Mouse (Mus musculus): ENCODE measurements around the gene Polr3g.
"Not testable (repeated sequence)": the region's sequence is repeated elsewhere in the genome, so short reads cannot be mapped to it uniquely, and the experiment has no call there.

The Polr3g gene

DNA sequence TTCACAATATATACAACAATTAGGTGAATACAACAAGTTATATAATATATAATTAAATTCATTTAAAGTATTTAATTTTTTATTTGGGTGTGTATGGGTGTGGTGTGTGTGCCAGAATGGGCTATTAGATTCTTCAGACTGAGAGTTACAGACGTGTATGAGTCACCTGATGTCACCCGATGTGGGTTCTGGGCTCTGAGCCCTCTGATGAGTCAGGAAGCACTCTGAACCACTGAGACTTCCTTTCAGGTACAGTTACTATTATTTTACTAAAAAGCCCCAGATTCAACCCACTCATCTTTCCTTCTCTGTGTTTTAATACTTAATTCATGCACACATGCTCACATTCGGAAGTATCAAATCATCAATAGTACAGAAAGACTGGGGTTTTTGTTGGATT, 25.9 kb downstream of the Polr3g start:
- no peak for DNase-seq

DNA sequence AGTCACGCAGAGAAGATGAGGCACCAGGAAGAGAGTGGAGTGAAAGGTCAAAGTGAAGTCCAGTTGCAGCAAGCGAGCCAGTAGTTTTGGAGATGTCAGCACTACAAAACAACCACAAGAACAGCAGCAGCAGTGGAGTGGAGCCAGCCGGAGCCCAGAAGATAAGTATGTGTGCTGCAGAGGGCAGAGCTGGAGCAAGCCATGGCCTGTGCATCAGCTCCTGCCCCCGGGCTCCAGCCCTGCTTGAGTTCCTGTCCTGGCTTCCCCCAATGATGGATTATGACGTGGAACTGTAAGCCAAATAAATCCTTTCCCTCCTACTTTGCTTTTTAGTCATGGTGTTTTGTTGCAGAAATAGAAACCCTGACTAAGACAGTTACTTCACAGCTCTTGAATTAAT, 26.6 kb downstream of the Polr3g start:
- no peak for DNase-seq

GRCm38 (mm10) chr13:81683107-81683506, 27.7 kb downstream of the Polr3g start:
- no peak for DNase-seq

DNA sequence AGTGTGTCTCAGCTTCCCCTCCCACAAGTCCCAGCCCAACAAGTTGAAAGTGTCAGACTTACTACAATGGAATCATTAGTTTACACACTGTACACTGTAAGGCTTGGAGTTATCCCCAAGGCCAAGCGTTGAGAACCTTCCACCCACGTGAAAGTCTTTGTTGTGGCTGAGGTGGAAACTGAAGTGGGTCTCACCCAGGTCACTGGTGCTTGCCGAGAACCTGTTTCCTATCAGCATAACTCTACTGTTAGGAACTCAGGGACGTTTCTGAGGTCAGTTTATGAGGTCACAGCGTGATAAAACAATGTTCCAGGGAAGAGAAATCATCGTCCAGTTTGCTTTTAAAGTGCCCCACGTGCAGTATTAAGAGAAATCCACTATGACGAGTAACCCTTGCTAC, 35.5 kb downstream of the Polr3g start:
- DNase-seq, result no peak

DNA sequence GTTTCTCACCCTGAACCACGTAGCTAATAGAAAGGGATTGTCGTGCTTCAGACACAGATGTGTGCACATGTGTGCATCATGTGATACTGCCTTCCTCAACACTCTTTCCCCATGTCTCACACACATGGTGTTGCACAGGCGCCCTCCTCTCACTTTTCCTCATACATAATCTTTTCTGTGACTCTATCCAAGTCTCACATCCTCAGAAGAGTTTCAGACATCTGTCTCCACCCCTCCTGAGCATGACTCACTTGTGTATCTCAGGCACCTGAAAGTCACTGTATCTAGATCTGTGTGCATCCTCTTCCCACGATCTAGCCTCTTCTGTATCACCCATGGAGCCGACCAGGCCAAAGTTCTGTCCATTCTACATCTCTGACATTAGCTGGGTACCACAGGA, 43.1 kb downstream of the Polr3g start:
- DNase-seq, result no peak

DNA sequence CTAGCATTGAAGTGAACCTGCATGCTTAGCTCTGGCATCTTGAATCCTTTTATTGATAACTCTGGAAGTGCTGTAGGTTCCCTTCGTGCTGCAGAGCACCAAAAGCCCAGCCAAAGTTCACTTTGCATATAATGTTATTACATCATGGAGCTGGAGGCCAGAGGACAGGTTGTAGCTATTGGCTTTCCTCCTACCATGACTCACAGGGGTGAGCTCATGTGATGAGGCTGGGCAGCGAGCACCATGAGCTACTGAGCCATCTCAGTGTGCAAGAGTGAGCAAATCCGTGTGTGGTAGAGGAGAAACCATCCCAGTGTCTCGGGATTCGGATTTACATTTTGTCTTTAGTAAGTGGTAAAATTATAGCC, 46.5 kb downstream of the Polr3g start:
- DNase-seq, result no peak

GRCm38 (mm10) chr13:81663566-81664330, 47.1 kb downstream of the Polr3g start:
- DNase-seq, result no peak

GRCm38 (mm10) chr13:81658053-81658752, 52.6 kb downstream of the Polr3g start:
- DNase-seq, result no peak

DNA sequence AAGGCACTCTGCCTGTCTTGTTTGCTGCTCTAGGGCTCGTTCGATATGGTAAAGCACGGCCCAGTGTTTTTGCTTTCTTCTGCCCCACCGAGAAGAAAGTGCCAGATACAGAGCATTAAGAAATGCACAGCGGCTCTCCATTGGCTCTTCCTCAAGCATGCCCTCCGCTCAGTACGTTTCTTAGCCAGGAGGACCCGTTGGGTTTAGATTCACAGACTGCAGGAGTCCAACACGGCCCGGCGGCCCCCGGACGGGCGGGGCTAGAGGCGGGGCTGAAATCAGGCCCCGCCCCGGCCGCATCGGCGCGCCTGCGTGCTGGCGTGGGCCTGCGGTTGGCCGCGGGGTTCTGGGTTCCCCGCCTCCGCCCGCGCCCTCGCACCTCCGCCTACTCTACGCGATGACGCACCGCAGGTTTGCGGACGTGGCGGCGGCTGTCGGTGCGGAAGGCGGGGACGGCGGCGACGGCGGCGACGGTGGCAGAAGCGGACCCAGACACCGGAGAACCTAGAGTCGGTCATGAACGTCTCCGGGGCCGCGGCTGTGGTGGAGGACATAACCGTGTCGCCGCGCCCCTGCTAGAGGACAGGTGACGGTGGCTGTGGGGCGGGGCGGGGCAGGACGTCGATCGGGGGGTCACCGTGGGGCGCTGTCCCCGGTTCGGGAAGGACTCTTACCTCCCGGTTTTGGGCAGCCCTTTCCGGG, 53.3 kb downstream of the Polr3g start, which contains the start of gene Lysmd3:
TSS of gene Lysmd3 (plus strand) at position 313 of the 702 bp plus-strand sequence.
- peak; percentile 95 for DNase-seq

DNA sequence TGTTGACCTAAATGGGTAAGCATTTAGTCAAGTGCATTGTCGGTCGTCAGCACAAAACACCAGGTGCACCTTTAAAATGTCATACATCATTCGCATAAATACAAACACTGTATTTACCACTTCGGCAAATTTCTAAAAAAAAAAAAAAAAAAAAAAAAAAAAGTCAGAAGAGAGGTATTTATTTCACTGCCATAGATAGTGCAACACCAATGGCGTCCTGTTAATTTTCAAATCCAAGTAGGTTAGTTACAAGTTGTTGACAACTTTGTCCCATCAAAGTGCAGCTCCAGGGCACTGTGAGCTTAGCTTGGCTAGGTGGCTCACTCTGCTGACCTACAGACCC, 53.8 kb downstream of the Polr3g start:
- no peak for DNase-seq

DNA sequence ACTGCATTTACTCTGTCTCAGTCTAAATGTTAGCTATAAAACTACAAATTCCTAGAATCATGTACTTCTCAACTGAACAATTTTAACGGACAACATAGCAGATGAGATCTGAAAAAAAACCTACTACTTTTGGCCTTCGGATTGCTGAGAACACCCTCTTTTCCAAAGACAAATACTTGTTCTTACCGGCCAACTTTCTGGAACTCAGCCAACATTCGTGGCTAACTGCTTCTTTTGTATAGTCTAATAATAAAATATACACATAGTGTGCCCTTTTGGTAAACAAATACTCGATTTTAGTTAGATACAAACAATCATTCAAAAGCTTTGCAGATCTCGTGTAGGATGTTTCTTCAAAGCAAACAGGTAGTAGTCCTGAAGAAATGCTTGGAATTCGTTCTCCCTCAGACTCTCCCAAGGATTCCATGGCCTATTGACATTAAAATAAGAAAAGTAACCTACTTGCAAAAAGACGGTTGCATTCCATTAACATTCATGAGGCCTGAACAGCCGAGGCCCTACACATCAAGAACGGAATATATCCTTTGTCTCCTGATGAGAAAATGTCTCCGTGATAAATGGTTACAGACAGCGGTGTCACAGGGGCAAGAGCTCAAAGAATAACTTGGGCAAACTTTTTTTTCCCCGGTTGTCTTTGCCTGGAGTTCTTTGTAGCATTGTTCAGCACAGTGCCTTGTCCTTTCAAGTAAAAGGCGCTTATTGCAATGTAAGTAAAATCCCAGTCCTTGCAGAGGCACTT, 54.5 kb downstream of the Polr3g start:
- peak; percentile 77 for DNase-seq

DNA sequence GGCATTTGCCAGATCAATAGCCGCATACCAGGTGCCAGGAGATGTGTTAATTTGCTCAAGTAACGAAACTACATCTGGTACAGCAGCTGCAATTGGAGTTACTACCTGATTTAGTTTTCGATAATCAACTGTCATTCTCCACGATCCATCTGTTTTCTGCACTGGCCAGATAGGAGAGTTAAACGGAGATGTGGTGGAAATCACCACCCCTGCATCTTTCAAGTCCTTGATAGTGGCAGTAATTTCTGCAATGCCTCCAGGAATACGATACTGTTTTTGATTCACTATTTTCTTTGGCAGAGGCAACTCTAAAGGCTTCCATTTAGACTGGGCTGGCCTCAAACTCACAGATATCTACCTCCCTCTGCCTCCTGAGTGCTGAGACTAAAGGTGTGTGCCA, 60.4 kb downstream of the Polr3g start:
- not testable (repeated sequence) for DNase-seq

DNA sequence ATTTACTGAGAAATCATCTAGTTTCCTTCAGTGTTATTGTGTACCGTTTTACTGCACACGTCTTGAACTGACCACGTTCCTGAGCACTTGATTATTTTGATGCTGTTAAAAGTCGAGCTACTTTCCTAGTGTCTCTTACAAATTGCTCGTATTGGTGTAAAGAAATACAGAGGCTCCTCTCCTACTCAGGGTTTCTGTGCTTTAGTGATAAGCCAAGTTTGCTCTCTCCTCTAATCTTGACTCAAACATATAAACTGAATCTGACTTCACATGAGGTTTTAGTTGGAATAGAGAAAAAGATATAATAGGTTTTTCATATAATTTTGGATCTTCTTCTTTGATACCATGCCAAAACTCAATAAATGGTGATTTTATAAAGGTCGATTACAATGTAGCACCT, 64.5 kb downstream of the Polr3g start:
- no peak for DNase-seq

DNA sequence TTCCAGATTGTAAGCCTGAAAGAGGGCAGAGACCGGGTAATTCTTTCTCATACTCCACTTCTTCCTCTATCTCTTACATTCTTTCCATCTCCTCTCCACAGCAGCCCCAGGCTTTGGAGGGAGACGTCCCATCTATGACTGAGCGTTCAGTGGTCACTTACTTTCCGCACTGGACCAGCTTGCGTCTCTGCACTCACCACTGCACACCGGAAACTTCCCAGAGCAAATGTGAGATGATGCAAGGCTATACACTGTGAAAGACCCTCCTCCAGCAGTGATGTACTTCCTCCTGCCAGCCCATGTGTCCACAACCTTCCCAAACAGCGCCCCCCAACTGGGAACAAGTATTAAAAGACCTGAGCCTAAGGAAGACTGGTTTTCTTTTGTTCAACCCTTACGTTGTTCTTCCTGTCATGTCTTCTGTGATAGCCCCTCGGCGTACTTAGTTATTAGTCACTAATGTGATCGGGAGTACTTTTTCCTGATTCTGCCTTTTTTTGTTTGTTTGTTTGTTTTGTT, 66.7 kb downstream of the Polr3g start:
- no peak for DNase-seq

DNA sequence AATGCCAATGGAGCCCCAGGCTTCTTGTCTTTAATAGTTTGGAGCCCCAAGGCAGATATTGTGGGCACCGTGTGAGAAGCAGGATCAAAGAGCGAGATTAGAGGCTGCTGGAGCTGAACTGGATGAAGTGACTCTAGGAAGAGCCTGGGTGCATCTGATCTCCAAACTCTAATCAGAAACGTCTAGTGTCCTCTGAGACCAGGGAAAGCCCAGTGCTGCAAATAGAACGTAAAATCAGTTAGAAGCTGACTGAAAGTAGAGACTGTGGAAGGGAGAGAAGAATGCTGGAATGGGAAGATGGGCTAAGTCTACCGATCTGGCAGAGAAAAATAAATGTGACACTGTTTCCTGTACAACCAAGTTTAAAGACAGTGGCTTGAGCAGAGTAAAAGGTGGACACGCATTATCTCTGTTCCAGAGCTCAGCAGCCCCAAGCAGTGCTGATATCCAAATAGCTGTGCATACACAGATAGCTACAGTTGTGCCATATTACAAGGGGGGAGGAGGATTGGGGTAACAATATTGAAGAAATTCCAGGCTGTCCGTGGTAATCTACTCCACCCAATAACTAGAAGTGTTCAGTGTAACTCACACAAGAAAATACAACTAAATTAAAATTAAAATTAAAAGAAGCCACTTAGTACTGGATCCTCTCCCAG, 68.2 kb downstream of the Polr3g start:
- no peak for DNase-seq

GRCm38 (mm10) chr13:81641289-81642045, 69.3 kb downstream of the Polr3g start:
- DNase-seq, result peak; percentile 86

- DNase-seq, result no peak
These were observed 69.9 kb downstream of the Polr3g start for GRCm38 (mm10) chr13:81640881-81641280.

DNA sequence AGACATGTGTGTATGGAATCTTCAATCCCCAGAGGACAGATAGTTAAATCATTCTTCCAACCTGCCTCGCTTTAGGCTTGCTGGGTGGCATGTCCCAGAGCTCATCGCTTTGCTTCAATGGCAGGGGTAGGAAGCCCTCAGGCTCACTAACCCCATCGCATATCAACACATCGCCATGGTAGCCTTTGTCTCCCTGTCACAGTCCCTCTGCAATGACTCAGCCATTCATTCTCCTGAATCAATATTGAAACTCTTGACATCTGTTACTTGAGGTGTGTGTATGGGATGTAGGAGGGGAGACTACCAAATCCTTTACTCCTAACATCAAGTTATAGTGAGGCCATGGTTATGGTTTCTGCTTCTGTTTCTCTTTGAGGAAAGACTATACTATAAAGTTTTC, 71.2 kb downstream of the Polr3g start:
- DNase-seq, result peak; percentile 69

DNA sequence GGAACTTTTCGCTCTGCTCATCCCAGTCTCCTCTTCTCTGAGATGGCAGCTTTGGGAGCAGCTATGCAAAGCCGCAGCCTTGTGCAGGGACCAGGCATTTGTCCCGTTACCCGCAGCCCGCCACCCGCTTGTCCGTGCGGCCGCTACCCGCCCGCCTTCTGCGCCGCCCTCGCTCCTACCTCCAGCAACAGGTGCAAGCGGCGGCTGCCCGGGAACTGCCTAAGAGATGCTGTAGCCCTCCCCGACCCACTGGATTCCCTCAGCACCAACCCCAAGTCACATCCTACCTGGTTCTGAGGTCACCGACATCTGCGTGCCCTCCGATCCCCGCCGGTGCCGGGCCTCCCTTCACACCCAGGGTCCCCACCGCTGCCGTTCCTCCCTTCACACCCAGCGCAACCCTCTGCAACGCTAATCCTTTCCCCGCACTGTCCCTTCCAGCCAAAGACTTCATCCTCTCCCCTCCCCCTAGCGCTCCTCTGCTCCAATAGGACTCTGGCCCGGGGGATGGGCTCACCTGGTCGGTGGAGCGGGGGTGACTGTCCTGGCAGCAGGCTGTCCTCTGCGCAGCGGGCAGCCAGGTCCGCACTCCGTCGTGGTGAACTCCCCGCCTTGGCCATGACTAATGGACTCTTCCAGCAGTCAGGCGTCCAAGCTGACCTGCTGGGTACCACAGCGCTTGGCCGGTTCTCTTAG, 77.9 kb downstream of the Polr3g start, which contains the start of gene Adgrv1:
TSS of gene Adgrv1 (minus strand) at position 435 of the 696 bp plus-strand sequence.
- peak; percentile 96 for DNase-seq

DNA sequence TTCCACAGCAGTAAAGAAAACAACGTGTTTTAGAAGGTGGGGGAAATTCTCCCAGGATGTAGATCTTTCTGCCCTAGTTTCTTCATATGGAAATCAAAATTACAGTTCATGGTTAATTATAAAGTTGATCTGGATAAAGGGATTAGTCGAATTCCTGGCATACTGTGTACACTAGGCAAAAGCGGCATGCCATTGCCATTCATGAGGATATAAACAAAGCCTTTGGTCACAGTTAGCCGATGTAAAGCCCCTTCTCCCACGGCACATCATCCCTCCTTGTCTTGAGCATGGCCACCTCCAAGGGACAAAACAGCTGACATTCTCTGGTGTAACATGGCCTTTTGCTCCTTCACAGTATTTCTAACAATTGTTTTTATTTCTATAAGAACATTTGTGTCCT, 80.2 kb downstream of the Polr3g start:
- no peak for DNase-seq

- DNase-seq, result peak; percentile 73
These were observed 81.4 kb downstream of the Polr3g start for GRCm38 (mm10) chr13:81629395-81629794.

Data from embryo, embryonic 11 days (tissue).